Mouse (Mus musculus): ENCODE data around the gene Dnaja4.

Gene Dnaja4

GRCm38 (mm10) chr9:54752944-54753295, 54.2 kb downstream of the Dnaja4 start:
- DNase-seq = peak; percentile 49

DNA sequence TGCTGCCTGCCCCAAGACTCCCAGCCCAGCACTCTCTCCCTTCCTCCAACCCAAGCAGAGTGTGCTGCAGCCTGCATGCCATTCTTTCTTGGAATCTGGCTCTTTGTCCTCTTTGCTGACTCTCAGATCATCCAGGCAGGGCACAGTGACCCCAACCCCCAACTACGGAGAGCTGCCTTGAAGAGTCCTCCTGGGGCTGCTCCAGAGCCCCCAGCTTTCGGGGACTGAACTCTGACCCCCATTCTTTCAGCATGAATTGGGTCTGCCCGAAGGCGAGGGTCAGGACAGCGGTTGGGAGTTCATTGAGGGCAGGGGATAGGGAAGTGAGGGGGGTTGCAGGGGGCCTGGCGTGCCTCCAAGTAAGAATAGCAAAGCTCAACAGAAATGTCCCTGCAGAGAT, 60.9 kb downstream of the Dnaja4 start:
- DNase-seq = peak; percentile 50

DNA sequence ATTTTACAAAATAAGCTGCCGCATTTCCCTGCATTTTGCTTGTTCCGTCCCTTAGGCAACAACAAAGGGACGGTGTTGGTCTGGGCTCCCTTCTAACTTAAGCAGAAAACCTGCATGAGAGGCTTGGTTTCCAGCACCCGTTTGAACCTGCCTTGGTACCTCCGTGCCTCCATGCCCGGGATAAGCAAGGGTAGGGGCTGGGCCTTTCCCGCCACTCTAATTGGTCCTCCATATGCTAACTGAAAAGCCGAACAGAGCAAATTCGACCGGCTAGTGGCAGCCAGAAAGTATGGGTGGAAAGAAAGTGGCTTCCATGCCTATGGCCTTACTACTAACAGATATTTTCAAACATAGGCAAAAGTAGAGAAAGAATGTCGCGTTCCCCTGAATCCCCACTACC, 65.4 kb downstream of the Dnaja4 start:
- DNase-seq = no peak

GRCm38 (mm10) chr9:54764561-54765217, 66.0 kb downstream of the Dnaja4 start, which contains the start of gene Crabp1:
TSS of gene Crabp1 (plus strand) at chr9:54764748.
- DNase-seq = peak; percentile 87

DNA sequence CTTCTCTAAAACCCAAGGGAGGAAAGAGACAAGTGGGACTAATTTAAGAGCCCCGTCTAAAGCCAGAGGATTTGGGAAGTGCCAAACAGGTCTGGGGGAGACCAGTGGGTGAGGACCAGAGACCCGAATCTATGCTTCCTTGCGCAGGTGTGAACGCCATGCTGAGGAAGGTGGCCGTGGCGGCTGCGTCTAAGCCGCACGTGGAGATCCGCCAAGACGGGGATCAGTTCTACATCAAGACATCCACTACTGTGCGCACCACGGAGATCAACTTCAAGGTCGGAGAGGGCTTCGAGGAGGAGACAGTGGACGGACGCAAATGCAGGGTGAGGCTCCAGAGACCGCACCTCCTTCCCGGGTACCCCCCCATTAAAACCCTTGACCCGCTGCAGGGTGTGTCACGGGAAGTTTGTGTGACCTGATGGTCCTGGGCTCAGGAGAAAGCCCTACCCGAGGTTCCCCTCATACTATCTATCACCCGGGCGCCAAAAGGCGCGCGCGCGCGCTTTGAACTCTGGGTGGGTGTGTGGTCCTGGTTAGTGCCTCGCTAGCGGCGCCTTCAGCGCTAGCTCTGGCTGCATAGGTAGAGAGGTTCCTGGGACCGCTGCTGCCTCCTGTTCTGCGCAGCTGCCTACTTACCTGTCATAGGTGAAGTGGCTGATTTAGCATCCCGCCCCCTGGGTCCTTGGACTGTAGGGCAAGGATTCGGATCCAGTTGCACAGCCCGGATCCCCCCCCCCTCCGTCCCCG, 66.8 kb downstream of the Dnaja4 start:
- peak; percentile 73 for DNase-seq

Measured in embryo, embryonic 11 days (tissue).